Mouse (Mus musculus): Measurements from ENCODE around the gene Adtrp. TPM values are rescaled to one million over a fixed set of nuclear protein-coding genes. Genes with fewer than 3 reads are reported as not detected.

Adtrp gene
- total and polyA plus RNA-seq, 2 experiments from 2014 or later, result not detected

DNA sequence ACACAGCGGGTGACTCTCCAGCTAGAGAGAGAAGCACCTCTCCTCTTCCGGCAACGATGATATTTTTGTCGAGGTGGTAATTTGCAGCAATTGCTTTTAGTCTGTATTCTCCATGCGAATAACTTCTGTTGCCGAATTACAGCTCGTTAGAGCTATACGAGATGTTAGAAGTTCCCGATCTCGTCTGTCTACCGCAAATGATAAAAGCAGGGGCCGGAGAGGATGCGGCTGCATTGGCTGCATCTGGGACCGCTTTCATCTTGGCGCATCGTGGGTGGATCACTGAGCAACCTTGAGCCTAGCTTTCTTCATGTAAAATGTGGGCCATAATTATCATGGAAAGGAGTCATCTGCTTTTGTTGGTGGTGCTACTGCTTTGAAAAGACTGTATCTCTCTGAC lies 128.2 kb downstream of the Adtrp start:
- DNase-seq (ENCODE audit: low spot score) (no peak), ATAC-seq (ENCODE audit: low FRiP score) (no peak)
- Histone ChIP-seq H3K9ac (replicated peaks; ENCODE audit: low read length, poor library complexity, severe bottlenecking) (no peak overlapping the region), H3K4me3 (ENCODE audit: low read depth, low read length) (no peak overlapping the region), H3K4me2 (ENCODE audit: low read depth, low read length, poor library complexity, severe bottlenecking) (no peak overlapping the region), H3K27me3 (ENCODE audit: insufficient read depth, low read length) (no peaks in the 10 kb centered on the region), H3K4me1 (ENCODE audit: insufficient read depth, low read length) (no peaks in the 10 kb centered on the region), H3K9me3 (ENCODE audit: low read length) (no peaks in the 10 kb centered on the region), H3K36me3 (ENCODE audit: insufficient read depth, low read length) (no peaks in the 10 kb centered on the region), H3K27ac (ENCODE audit: low read depth, low read length) (no peak overlapping the region)
- no peak for TF ChIP-seq CTCF (IDR thresholded peaks at IDR 0.05)
- 82% methylated on average over 16 of the region's 16 CpGs for WGBS

- Histone ChIP-seq H3K27ac (ENCODE audit: low read depth, low read length) (no peak overlapping the region), H3K4me2 (ENCODE audit: low read depth, low read length, poor library complexity, severe bottlenecking) (no peak overlapping the region), H3K27me3 (ENCODE audit: insufficient read depth, low read length) (no peaks in the 10 kb centered on the region), H3K4me3 (ENCODE audit: low read depth, low read length) (no peak overlapping the region), H3K9me3 (ENCODE audit: low read length) (no peaks in the 10 kb centered on the region), H3K4me1 (ENCODE audit: insufficient read depth, low read length) (no peaks in the 10 kb centered on the region), H3K9ac (replicated peaks; ENCODE audit: low read length, poor library complexity, severe bottlenecking) (no peak overlapping the region), H3K36me3 (ENCODE audit: insufficient read depth, low read length) (no peaks in the 10 kb centered on the region)
- no peak for TF ChIP-seq CTCF (IDR thresholded peaks at IDR 0.05)
- no peak for ATAC-seq (ENCODE audit: low FRiP score)
- 95% methylated on average over 4 of the region's 4 CpGs for WGBS
- no peak for DNase-seq (ENCODE audit: low spot score)
Measured at GRCm38 (mm10) chr13:41718051-41718450, 129.4 kb downstream of the Adtrp start.

Other genes with a start within 250 kb of the Adtrp start
- 33.2 and 39.3 TPM in 2 replicates for gene Tmem170b, start 241.8 kb downstream of the Adtrp start, total RNA-seq (2014; rRNA removed)
- 37.4 and 39.3 TPM in 2 replicates for gene Tmem170b, start 241.8 kb downstream of the Adtrp start, polyA plus RNA-seq (2015; fragmentation: Nextera tagmentation; extraction: Ambion mirVana)
- gene Hivep1, start 204.3 kb upstream of the Adtrp start, total RNA-seq (2014; rRNA removed), result 37.2 and 38.0 TPM in 2 replicates
- gene Hivep1, start 204.3 kb upstream of the Adtrp start, polyA plus RNA-seq (2015; fragmentation: Nextera tagmentation; extraction: Ambion mirVana), result 13.8 and 19.5 TPM in 2 replicates

Measured in midbrain, postnatal 0 days (tissue).